Mouse (Mus musculus): ENCODE data around the gene Cox7b. TPM values are rescaled to one million over a fixed set of nuclear protein-coding genes. Genes with fewer than 3 reads are reported as not detected.

The Cox7b gene
- 380 and 393 TPM in 2 replicates for polyA plus RNA-seq (2012; rRNA removed)

DNA sequence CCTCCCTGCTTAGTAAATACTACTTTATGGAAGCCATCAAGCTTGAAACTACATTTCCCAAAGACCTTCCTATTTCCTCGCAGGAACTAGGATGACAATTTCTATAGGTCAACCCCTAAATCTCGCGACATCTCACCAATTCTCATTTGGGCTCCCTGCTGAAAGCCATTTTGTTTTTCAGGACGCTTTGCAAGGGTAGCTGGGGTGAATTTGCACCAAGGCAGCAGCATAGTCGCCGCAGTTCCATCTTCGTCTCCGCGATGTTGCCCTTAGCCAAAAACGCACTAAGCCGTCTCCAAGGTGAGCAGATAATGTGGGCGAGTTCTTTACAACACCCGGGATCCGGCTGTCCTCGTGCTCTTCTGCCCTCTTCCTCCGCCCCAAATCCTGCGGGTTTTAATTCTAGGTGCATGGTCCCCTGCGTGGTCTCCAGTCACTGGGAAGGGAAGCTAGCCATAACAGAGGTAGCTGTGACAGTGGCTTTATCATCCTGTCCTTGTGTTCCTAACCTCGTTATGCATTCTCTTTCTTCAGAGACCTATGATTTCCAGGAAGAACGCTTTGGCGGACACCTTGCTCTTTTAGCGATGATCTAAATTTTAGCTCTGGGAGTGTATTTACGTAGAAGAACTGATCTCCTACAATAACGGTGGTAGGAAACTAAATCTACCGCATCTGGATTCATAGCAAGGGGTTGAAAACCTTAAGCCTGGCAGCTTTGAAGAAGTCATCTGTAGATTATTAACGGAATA lies at the start of gene Cox7b:
Cox7b (plus strand) TSS at position 130 of the 752 bp plus-strand sequence.

DNA sequence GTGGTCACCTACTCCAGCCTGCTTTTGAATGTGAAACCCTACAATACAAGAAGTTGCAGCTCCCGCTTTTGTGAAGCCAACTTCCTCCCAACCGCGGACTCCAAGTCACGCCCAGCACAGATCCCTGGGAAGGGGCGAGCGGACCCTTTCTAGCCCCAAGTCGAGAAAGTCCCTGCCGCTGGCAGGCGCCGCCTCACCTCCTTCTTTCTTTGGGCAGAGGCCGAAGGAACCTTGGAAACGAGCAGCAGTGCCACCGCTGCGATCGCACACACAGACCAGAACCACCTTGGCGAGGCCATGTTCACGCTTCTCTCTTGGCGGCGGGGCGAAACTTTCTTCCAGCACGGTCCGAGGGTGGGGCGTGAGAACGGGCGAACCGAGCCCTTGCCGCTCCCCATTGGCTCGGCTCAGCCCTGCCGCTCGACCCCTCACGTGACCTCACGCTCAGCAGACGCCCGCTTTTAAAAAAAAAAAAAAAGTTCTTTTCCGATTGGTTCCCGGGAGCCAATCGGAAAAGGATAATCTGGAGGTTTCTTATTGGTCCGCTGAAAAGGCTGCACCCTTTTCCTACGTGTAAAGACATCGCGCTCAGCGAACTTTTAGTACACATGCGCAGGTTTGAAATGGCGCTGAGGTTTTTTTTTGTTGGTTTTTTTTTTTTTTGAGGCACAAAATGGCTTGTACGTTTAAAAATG lies 3.9 kb upstream of the Cox7b start, which contains the start of gene Magt1:
Magt1 (minus strand) TSS at position 442 of the 695 bp plus-strand sequence.

DNA sequence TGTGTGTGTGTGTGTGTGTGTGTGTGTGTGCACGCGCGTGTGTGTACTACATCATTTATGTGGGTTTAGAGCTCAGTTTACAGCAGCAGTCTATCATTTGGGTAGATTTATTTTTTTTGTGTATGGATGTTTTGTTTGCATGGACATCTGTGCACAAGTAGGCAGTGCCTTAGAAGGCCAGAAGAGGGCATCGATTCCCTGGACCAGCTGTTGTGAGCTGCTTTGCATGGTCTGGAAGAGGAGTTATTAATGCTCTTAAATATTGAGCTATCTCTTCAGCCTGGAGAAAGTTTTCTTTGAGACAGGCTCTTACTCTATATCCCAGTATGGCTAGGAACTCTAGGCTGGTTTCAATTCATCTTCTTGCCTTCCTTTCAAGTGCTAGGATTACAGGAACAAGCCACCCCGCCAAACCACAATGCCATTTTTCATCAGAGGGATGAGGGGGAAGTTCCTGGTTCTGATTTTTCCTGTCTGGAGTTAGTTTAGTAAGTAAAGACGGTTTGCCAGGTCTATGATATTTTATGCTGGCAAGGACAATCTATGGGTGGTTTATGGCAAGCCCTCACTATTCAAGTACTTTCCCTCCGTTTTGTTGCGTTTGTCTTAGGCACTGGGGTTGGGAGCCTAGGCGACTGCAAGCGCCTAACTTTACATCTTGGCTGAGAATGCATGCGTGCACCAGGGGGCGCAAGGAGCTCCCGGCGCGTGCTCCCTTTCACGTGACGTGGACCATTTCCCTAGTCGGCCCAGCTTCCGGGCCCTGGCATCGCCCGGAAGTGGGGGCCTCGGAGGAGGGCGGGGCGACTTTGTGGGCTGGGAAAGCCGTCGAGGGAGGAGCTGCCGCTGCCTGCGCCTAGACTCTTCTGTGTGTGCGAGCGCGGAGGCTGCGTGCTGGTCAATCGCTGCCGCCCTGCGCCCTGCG lies 11.2 kb downstream of the Cox7b start, which contains the start of gene Atp7a:
Atp7a (plus strand) TSS at position 859 of the 925 bp plus-strand sequence.

Other genes with a start within 250 kb of the Cox7b start
- 14.4 and 15.7 TPM in 2 replicates for gene Atrx, start 86.3 kb upstream of the Cox7b start, polyA plus RNA-seq (2012; rRNA removed)
- gene Magt1, start 3.8 kb upstream of the Cox7b start, polyA plus RNA-seq (2012; rRNA removed) = 12.8 and 15.3 TPM in 2 replicates
- 5.2 and 7.2 TPM in 2 replicates for gene Atp7a, start 11.6 kb downstream of the Cox7b start, polyA plus RNA-seq (2012; rRNA removed)
- gene Tlr13, start 127.5 kb downstream of the Cox7b start, polyA plus RNA-seq (2012; rRNA removed) = 1.6 and 1.7 TPM in 2 replicates
- 339 and 347 TPM in 2 replicates for gene Pgk1, start 171.4 kb downstream of the Cox7b start, polyA plus RNA-seq (2012; rRNA removed)
- gene Taf9b, start 205.5 kb downstream of the Cox7b start, polyA plus RNA-seq (2012; rRNA removed) = 1.8 TPM in 2 replicates
- not detected in 2 replicates for gene Fnd3c2, start 239.7 kb downstream of the Cox7b start, polyA plus RNA-seq (2012; rRNA removed)